ENCODE assay signal across 13 mouse cellular contexts in genomic region chr1:41888213-41888612, GRCm38 (mm10).
DNase-seq lines count a peak whose midpoint lies in the region; ATAC-seq and TF ChIP-seq lines count a peak whose summit lies in the region.
"Had no signal": no experiment of that assay in that cellular context is flagged by ENCODE, and none has a peak within 500 bp of the region (broad histone marks: within the 10 kb centered on the region; RNA-seq: fewer than 3 reads in every experiment).

No protein-coding gene starts in this region.

- no peak overlapping the region for H3K4me3 ChIP-seq in neural tube, embryonic 15.5 days (replicated peaks)
- no peak overlapping the region for H3K4me3 ChIP-seq in forebrain, postnatal 0 days (ENCODE audit: low read depth, low read length)
- no peak overlapping the region for H3K4me3 ChIP-seq in midbrain, embryonic 10.5 days
- H3K4me3 ChIP-seq in liver, embryonic 12.5 days: no peak overlapping the region
- H3K4me3 ChIP-seq in thymus, adult 2 months (ENCODE audit: control insufficient read depth, insufficient read depth, low read length): no peak overlapping the region
- H3K4me3 ChIP-seq: heart, embryonic 15.5 days; kidney, embryonic 15.5 days; megakaryocyte, embryonic 14.5 days had no signal

- no peaks in the 10 kb centered on the region for H3K9me3 ChIP-seq in neural tube, embryonic 15.5 days (replicated peaks)
- H3K9me3 ChIP-seq in forebrain, postnatal 0 days (ENCODE audit: low read length): no peaks in the 10 kb centered on the region
- H3K9me3 ChIP-seq in midbrain, embryonic 10.5 days (replicated peaks): no peaks in the 10 kb centered on the region
- H3K9me3 ChIP-seq in liver, embryonic 12.5 days (replicated peaks): no peaks in the 10 kb centered on the region
- H3K9me3 ChIP-seq: heart, embryonic 15.5 days; kidney, embryonic 15.5 days had no signal

- peak; percentile 51 for DNase-seq in neural tube, embryonic 10.5 days (ENCODE audit: extremely low spot score, low spot score)
- DNase-seq in forebrain, postnatal 0 days: peak; percentile 58
- peak; percentile 38 for DNase-seq in midbrain, embryonic 10.5 days (ENCODE audit: low spot score)
- DNase-seq in cerebellum, adult 11-12 months: no peak
- no peak for DNase-seq in thymus, adult 2 months
- DNase-seq: cerebellum, adult 18-20 months; right cerebral cortex, postnatal 14 days had no signal

- no peaks in the 10 kb centered on the region for H3K27me3 ChIP-seq in neural tube, embryonic 15.5 days (replicated peaks)
- no peaks in the 10 kb centered on the region for H3K27me3 ChIP-seq in forebrain, postnatal 0 days (ENCODE audit: insufficient read depth, low read length)
- no peaks in the 10 kb centered on the region for H3K27me3 ChIP-seq in midbrain, embryonic 10.5 days (ENCODE audit: low read depth, poor library complexity, severe bottlenecking)
- no peaks in the 10 kb centered on the region for H3K27me3 ChIP-seq in liver, embryonic 12.5 days (replicated peaks)
- H3K27me3 ChIP-seq in thymus, adult 2 months (ENCODE audit: control insufficient read depth, insufficient read depth, low read length): no peaks in the 10 kb centered on the region
- H3K27me3 ChIP-seq: heart, embryonic 15.5 days; kidney, embryonic 15.5 days; megakaryocyte, embryonic 14.5 days had no signal

- 13% methylated on average over 2 of the region's 2 CpGs for WGBS in neural tube, embryonic 15.5 days
- 11% methylated on average over 2 of the region's 2 CpGs for WGBS in forebrain, postnatal 0 days
- WGBS in midbrain, embryonic 10.5 days: 19% methylated on average over 2 of the region's 2 CpGs
- 29% methylated on average over 2 of the region's 2 CpGs for WGBS in liver, embryonic 12.5 days (ENCODE audit: insufficient replicate concordance)
- WGBS in thymus, adult 2 months: 52% methylated on average over 2 of the region's 2 CpGs

- ATAC-seq in neural tube, embryonic 15.5 days (ENCODE audit: low FRiP score): no peak
- peak; percentile 44 for ATAC-seq in forebrain, postnatal 0 days
- ATAC-seq in inflammation-experienced regulatory T-cells, adult 6 months: no peak
- no peak for ATAC-seq in liver, embryonic 12.5 days

- H3K36me3 ChIP-seq in neural tube, embryonic 15.5 days: no peaks in the 10 kb centered on the region
- no peaks in the 10 kb centered on the region for H3K36me3 ChIP-seq in forebrain, postnatal 0 days (ENCODE audit: insufficient read depth)
- no peaks in the 10 kb centered on the region for H3K36me3 ChIP-seq in midbrain, embryonic 10.5 days
- H3K36me3 ChIP-seq in liver, embryonic 12.5 days: no peaks in the 10 kb centered on the region
- no peaks in the 10 kb centered on the region for H3K36me3 ChIP-seq in thymus, adult 2 months (ENCODE audit: control insufficient read depth, insufficient read depth, low read length)
- H3K36me3 ChIP-seq: heart, embryonic 15.5 days; kidney, embryonic 15.5 days had no signal

- peaks cover 9% of the 10 kb centered on the region; the same call in 1 of the 2 replicates for H3K4me1 ChIP-seq in neural tube, embryonic 15.5 days
- 0 out of 2 replicates have a peak, but pooled peaks cover 6% of the 10 kb centered on the region for H3K4me1 ChIP-seq in forebrain, postnatal 0 days (ENCODE audit: insufficient read depth)
- peaks cover 58% of the 10 kb centered on the region for H3K4me1 ChIP-seq in midbrain, embryonic 10.5 days
- H3K4me1 ChIP-seq in liver, embryonic 12.5 days: no peaks in the 10 kb centered on the region
- no peaks in the 10 kb centered on the region for H3K4me1 ChIP-seq in thymus, adult 2 months (replicated peaks; ENCODE audit: control insufficient read depth, insufficient read depth, low read length)
- H3K4me1 ChIP-seq: megakaryocyte, embryonic 14.5 days had no signal

- no peak for TF ChIP-seq CTCF in forebrain, postnatal 0 days (IDR thresholded peaks at IDR 0.05; ENCODE audit: low read depth)
- TF ChIP-seq CTCF in thymus, adult 2 months (IDR thresholded peaks at IDR 0.05; ENCODE audit: borderline replicate concordance, control insufficient read depth, extremely low read depth, insufficient read depth, low read length, poor library complexity): no peak

- H3K27ac ChIP-seq in neural tube, embryonic 15.5 days (replicated peaks): no peak overlapping the region
- H3K27ac ChIP-seq in forebrain, postnatal 0 days (ENCODE audit: low read depth, low read length): peak overlapping the region; percentile 54
- H3K27ac ChIP-seq in midbrain, embryonic 10.5 days (replicated peaks): peak overlapping the region; percentile 75
- H3K27ac ChIP-seq in liver, embryonic 12.5 days: no peak overlapping the region
- H3K27ac ChIP-seq in thymus, adult 2 months (ENCODE audit: control insufficient read depth, insufficient read depth, low read length): no peak overlapping the region
- H3K27ac ChIP-seq: heart, embryonic 15.5 days; kidney, embryonic 15.5 days had no signal

- H3K4me2 ChIP-seq in neural tube, embryonic 15.5 days: no peak overlapping the region
- H3K4me2 ChIP-seq in forebrain, postnatal 0 days (ENCODE audit: low read depth): no peak overlapping the region
- H3K4me2 ChIP-seq in liver, embryonic 12.5 days: no peak overlapping the region
- H3K4me2 ChIP-seq: heart, embryonic 15.5 days; kidney, embryonic 15.5 days had no signal

- TF ChIP-seq POLR2A in thymus, adult 2 months (IDR thresholded peaks at IDR 0.05; ENCODE audit: control insufficient read depth, extremely low read depth, insufficient read depth, low read length, poor library complexity): no peak

- H3K9ac ChIP-seq in neural tube, embryonic 15.5 days (replicated peaks): no peak overlapping the region
- H3K9ac ChIP-seq in forebrain, postnatal 0 days: peak overlapping the region; percentile 28; the same call in 1 of the 2 replicates
- H3K9ac ChIP-seq in liver, embryonic 12.5 days: no peak overlapping the region
- H3K9ac ChIP-seq: heart, embryonic 15.5 days; kidney, embryonic 15.5 days had no signal

Comparison
In these comparisons a context has a peak if more than half of its experiments do, and no peak if none do; other contexts are left out.
1. DNase-seq: peak in neural tube, embryonic 10.5 days (single experiment), forebrain, postnatal 0 days (single experiment) and midbrain, embryonic 10.5 days (single experiment); none in cerebellum, adult 11-12 months (single experiment) and thymus, adult 2 months (single experiment).
2. H3K27ac ChIP-seq: peak in forebrain, postnatal 0 days (single experiment) and midbrain, embryonic 10.5 days (single experiment); none in neural tube, embryonic 15.5 days (single experiment), liver, embryonic 12.5 days (single experiment) and thymus, adult 2 months (single experiment).